Mouse (Mus musculus): ENCODE measurements around the gene Slc39a1.
A peak's percentile ranks its signal among the peaks of the same experiment; 100 is the strongest.
"Not testable (repeated sequence)": the region's sequence is repeated elsewhere in the genome, so short reads cannot be mapped to it uniquely, and the experiment has no call there.

The Slc39a1 gene

DNA sequence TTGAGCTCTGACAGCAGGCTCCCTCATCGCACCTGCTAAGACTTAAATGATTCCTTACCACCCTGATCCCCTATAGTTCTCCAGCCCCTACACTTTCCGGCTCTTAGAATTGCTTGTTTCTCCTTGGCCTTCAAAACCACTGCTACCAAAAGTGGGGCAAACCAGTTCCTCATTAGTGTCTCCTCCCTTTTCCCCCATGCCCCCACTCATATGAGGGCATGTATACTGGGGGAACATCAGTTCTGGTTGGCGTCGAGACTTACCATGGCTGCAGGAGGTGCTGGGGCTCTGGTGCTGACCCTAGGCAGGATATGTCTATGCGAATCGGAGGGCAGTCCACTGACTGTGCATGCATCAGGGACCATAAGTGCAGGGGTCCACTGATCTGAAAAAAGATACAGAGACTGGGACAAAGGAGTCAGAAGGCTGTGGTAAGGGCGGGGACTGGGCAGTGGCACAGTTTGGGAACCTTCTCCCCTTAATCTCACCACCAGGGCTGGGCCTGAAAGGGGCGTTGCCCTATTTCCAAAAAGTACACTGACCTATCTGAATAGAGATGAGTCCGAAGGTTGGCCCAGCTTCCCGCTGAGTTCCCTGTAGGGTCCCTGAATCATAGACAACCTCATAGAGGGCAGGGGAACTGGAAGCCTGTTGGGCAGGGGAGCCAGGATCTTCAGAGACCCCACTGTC, 6.2 kb upstream of the Slc39a1 start:
- DNase-seq (ENCODE audit: low spot score in 2 of 2) = no peak

DNA sequence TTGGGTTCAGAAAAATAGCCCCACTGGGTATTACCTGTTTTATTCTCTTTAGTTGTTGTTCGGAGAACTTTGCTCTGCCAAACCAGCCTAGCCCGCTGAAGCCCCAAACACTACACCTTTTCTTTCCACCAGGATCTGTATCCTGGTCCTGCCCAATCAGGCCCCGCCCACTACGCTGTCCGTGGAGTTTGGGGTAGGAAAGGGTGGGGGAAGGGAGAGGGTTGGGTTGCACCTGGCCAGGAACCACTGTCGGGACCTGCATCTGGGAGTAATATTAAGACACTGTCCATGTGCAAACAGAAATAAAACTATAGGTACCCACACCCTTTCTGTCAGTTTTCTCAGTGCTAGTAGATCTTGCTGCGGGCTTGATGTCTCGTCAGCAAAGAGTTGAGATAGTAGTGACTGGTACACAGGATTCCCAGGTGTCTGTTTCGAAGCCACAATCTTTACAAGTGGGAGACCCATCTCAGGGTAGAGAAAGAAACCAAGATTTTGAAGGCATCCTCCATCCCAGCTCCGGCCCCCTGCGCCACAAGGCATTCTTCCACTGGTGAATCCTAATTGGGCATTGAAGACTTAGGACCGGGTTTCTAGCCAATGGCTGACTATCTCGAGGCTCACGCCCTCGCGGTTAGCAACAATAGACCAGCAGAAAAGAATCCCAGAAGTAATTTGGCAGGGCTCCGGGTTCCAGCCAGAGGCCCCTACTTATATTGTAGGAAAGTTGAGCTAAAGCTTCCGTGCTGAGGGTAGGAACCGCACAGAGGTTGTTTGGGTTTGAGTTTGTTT, 4.8 kb upstream of the Slc39a1 start, which contains the start of gene Creb3l4:
Creb3l4 (minus strand) TSS at position 529 of the 792 bp plus-strand sequence.
- peak in 1 of 2 experiments; percentile 59 for DNase-seq (ENCODE audit: low spot score in 2 of 2)

DNA sequence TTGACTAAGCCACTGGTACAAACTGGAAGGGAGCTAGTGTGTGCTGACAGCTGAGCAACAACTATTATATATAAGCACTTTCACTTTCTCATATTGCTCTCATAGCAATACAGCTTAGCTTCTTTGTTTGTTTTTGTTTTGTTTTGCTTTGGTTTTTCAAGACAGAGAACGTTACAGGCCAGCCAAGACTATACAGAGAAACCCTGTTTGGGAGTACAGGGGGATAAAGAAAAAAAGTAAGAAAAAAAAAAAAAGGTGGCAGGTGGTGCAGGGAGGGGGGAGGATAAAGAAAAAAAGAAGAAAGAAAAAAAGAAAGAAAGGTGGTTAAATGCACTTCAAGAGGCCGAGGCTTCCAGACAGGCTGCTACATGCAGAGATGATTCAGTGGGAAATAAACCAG, 2.6 kb upstream of the Slc39a1 start:
- DNase-seq (ENCODE audit: low spot score in 2 of 2) = no peak

DNA sequence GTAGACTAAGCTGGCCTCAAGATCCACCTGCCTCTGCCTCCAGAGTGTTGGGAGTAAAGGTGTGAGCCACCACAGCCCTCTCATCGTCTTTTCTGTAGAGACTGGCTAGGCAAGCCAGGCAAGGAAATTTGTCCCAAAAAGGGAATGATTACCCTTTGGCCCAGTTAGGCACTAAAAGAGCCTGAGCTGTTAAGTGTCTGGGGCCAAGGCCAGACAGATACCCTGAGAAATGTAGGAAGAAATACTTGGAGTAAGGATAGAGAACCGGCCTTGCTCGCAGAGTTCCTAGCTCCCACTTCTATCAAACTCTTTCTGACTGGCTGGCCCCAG, 377 bp upstream of the Slc39a1 start:
- DNase-seq (ENCODE audit: low spot score in 2 of 2) = no peak

DNA sequence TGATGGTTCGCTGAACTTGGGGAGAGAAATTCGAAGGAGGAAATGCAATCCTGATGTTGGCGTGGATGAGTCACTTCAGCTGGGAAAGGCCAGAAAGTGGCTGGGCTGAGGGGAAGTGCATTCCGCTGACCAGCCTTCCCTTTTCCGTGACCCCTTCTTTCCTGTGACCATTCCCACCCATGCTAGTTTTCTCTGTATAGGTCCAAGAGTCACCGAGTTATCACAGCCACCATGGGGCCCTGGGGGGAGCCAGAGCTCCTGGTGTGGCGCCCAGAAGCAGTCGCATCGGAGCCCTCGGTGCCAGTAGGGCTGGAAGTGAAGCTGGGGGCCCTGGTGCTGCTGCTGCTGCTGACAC, 751 bp downstream of the Slc39a1 start:
- DNase-seq (ENCODE audit: low spot score in 2 of 2) = no peak

DNA sequence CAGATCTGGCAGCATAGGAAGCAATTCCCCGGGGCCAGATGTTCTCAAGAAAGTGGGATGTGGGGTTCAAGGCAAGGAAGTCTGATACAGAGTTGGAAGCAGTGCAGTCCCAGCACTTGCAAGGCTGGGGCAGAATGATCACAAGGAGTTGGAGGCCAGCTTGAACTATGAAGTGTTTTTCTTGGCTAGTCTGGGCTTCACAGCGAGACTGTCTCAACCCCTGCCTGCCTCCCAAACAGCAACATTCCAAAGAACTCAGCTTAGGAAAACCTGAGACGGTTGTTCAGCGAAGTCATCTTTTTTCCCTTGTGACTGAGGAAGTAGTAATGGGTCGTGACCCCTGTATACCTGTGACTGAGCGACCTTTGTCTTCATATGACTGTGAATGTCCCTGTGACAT, 2.8 kb downstream of the Slc39a1 start:
- DNase-seq (ENCODE audit: low spot score in 2 of 2) = no peak

DNA sequence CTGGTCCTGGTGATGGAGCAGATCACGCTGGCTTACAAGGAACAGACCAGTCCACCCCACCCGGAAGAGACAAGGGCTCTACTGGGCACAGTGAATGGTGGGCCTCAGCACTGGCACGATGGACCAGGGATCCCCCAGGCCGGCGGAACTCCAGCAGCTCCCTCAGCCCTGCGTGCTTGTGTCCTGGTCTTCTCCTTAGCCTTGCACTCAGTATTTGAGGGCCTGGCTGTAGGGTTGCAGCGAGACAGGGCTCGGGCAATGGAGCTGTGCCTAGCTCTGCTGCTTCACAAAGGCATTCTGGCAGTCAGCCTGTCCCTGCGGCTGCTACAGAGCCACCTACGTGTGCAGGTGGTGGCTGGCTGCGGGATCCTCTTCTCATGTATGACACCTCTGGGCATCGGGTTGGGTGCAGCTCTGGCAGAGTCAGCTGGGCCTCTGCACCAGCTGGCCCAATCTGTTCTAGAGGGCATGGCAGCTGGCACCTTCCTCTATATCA, 3.8 kb downstream of the Slc39a1 start:
- not testable (repeated sequence) for DNase-seq (ENCODE audit: low spot score in 2 of 2)

DNA sequence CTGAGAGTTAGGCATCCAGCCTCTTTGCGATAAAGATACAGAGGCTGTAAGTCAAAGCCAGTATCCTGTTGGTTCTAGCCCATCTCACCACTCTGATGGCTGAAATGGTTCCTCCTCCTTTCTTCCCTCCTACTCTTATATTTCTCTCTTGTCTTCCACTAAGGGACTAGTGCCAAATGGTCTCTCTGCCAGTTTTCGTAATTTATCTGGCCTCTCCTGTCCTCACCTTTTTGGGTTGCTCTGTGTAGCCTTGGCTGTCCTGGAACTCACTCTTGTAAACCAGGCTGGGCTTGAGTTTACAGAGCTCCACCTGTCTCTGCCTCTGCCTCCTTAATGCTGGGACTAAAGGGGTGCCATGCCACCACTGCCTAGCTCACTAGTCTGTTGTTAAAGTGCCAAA, 4.7 kb downstream of the Slc39a1 start:
- not testable (repeated sequence) for DNase-seq (ENCODE audit: low spot score in 2 of 2)

DNA sequence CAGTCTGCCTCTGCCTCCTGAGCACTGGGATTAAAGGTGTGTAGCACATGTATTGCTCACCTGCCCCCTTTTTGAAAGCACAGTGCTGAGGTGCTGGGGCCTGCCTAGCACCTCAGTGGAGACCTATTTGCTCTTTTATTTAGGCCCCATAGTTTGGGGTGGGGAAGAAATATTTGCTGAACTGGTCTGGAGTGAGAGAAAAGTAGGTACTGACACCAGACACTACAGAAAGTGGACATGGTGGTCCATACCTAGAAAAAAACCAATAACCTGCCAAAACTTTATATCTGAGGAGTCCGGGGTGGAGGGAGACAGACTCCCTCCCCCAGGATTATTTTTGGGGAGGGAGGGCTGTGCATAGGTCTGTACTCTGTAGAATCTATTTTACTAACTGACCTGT, 5.2 kb downstream of the Slc39a1 start:
- not testable (repeated sequence) for DNase-seq (ENCODE audit: low spot score in 2 of 2)

DNA sequence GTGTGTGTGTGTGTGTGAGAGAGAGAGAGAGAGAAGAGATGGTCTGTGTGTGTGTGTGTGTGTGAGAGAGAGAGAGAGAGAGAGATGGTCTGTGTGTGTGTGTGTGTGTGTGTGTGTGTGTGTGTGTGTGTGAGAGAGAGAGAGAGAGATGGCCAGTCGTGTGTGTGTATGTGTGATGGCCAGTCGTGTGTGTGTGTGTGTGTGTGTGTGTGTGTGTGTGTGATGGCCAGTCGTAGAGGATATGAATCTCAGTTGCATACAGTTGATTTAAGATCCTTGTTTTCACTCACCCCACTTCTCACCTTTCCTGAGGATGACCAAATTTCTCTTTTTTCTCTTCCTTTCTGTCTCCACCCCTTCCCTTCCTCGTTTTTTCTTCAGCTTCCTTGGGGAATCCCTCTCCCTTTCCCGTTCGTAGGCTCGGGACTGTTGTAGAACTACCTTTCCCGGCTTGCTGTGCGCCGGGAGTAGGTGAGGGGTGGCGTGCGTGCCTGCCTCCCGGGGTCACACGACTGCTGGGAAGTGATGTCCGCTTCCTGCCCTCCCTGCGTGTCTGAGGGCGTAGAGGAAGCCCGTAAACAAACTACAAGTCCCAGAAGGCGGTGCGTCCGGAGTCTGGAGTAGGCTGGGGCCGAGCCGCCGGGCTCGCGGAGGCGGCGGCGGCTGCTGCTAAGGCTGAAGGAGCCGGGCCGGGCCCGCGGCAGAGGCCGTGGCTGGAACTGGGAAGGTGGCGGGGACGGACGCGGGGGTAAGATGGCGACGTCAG, 5.9 kb downstream of the Slc39a1 start, which contains the start of gene Crtc2:
Crtc2 (plus strand) TSS at position 511 of the 766 bp plus-strand sequence.
- peak; percentile 98 to 99 for DNase-seq (ENCODE audit: low spot score in 2 of 2)

DNA sequence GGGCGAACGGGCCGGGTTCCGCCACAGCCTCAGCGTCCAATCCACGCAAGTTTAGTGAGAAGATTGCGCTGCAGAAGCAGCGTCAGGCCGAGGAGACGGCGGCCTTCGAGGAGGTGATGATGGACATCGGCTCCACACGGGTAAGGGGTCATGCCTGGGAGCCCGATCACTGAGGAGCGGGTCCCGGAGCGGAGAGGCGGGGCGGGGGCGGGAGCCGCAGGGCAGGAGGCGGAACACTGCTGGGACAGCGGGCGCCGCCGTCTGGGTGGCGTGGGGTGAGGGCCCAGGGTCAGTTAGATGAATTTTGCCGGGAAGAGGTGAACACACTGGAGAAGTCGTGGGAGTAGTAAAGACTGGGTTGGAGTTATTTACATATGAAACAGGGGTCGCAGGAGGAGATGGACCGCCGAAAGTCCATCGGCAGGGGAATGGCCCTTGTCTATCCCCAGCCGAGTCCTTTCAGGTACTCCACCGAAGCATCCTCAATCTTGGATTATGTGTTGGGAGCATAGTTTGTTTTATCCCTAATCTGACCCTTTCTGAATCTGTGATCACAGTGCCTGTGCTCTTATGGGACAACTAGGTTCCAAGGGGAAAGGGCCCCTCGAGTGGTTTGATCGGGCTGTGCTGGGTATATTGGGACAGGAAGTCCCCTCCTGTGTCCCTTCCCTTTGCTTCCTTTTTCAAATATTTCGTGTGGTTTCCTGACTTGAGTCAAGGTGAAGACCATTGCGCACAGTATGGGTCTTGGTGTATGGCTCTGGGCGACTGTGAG, 6.6 kb downstream of the Slc39a1 start:
- DNase-seq (ENCODE audit: low spot score in 2 of 2) = no peak

DNA sequence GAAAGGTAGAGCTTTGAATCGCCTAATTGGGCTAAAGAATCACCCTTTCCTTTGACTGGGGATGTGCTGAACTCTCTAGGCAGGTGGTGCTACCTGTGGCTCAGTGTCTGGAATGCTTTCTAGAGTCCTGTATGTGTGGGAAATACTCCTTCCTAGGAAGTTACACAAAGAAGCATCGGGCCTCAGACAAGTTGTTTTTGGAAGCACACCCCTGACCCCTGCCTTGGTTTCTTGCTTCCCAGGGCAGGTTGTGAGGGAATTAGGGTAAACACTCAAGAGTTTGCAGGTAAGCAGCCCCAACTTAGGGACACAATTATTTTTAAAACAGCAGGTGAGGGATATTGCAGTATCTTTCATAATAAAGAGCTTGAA, 7.2 kb downstream of the Slc39a1 start:
- DNase-seq (ENCODE audit: low spot score in 2 of 2) = no peak

DNA sequence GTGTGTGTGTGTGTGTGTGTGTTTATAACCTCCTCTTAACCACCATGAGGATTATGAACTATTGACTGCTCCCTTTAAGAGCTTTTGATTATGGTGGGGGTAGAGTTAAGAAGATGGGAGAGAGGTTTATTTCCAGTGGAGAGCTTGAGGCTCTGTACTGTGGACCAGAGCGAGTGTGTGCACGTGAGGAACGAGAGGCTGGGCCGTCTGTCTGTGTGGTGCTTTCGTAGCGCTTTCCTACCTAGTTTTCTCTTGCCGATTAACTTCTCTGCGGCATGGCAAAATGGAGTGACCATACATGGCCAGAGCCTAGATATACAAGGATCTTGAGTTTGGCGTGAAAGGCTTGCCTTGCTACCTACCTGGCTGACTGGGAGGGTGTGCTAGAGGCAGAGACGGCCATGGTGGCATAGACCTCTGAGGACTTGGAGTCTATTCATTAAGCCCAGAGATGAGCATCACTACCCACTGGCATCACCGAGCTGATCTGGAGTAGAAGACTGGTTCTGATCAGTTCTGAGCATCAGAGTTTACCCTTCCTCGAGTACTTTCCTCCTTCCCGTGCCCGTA, 7.9 kb downstream of the Slc39a1 start:
- no peak for DNase-seq (ENCODE audit: low spot score in 2 of 2)

DNA sequence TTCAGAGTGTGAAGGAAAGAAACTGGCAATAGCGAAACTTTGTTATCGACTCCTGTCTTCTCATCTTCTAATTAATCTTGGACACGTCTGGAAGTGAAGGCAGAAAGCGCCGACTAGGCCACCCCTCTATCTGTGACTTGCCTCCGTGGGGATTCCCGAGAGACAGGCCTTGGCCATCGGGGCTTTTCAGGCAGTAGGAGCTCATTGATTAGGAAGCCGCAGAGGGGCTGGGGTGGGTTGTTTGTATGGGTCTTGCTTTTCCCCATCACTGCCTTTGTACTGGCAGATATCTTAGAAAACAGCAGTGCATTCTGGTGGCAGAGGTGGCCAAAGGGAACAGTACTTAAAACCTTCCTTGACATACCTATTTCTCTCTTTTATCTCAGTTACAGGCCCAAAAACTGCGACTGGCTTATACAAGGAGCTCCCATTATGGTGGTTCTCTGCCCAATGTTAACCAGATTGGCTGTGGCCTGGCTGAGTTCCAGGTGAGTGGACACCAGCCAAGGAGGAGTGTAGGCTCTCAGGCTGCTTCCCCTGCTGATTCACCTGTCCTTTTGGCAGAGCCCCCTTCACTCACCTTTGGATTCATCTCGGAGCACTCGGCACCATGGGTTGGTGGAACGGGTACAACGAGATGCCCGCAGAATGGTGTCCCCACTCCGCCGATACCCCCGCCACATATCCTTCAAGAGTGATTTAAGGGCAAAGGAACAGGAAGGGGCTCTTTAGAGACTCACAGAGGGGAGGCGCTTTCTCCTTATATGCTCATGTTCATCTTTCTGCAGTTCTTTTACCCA, 9.0 kb downstream of the Slc39a1 start:
- DNase-seq (ENCODE audit: low spot score in 2 of 2) = no peak

DNA sequence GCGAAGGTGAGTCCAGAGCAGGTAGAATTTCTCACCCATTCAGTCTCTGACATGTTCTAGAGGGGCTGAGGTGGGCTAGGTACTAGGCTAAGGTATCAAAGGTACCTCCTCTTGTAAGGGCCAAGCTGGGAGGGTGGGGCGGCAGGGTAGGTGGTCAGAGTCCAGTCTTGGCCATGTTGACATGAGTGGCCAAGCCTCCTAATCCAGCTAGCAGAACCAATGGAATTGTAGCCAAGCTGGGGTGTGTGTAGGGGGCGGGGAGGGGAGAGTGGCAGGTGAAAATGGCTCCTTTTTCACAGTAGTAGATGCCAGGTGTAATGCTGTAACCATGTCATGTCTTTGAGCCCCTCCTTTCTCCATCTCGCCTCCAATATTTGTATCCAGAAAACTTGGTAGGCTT, 10.5 kb downstream of the Slc39a1 start:
- no peak for DNase-seq (ENCODE audit: low spot score in 2 of 2)

DNA sequence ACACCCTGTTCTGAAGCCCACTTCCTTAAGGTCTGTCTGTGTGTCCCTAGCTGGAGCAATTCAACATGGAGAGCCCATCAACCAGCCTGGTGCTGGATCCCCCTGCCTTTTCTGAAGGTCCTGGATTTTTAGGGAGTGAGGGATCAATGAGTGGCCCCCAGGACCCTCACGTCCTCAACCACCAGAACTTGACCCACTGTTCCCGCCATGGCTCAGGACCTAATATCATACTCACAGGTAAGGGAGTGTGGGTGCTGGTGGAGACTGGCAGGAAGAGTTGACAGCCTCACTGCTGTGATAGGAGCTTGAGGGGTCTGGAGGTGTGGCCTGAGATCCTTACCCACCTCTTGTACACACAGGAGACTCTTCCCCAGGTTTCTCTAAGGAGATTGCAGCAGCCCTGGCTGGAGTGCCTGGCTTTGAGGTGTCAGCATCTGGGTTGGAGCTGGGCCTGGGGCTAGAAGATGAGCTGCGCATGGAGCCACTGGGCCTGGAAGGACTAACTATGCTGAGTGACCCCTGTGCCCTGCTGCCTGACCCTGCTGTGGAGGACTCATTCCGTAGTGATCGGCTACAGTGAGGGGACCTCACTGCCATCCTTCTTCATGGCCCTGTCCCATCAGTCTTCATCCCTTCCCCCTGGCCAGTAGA, 15.3 kb downstream of the Slc39a1 start:
- DNase-seq (ENCODE audit: low spot score in 2 of 2) = no peak

DNA sequence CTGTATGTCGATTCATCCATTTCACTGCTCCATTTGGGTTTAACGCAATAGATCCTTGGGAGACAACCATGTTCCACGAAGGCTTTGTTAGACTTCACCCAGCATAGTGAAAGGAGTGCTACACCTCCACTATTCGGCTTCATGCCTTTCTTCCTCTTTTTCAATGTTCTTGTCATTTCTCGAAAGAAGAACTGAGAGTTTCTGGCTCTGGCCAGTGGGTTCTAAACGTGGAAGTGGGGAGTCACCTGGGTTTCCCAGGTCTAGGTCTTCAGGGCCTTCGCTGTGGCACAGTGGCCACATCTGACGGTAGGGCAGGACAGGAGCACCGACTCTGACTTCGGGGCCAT, 16.7 kb downstream of the Slc39a1 start:
- no peak for DNase-seq (ENCODE audit: low spot score in 2 of 2)

DNA sequence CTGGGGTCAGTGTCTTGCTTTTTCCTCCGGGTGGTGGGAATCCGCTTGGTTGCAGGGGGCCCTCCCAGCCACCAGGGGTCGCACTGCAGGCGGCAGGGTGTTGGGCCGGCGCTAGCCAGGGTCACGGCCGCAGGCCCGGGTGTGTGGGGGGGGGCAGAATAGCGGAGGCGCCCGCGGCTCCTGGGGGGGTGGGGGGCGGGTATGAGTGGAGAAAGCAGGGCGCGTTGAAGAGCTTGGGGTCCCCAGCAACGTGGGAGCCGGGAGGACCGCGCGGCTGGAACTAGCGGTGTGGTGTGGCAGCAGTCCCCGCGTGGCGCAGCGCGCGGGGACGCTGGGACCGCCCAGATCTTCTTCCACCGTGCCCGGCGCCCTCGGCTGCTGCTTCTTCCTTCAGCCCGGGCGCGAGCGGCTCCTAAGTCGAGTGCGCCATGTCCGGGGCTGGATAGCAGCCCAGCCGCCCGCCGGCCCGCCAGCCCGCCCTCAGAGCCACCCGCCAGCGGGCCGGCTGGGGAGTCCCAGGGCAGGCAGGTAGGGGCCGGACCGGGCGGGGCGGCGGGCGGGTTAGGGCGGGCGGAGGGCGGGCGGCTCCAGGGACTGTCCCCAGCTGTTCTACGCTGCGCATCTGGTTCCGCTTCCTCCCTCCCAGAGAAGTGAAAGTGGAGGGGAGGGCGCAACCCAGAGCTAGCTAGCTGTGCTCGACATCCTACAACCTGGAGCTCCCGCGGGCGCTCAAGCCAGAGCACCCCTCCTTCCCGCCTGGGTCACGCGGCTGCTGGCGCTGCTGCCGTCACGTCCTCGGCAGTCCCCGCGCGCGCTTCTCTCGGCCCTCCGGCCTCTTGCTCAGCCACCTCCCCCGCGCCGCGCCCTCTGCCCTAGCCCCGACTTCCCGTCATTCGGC, 17.3 kb downstream of the Slc39a1 start, which contains the start of gene Dennd4b:
Dennd4b (plus strand) TSS at position 152 of the 898 bp plus-strand sequence.
- peak; percentile 90 for DNase-seq (ENCODE audit: low spot score in 2 of 2)
